Mouse (Mus musculus): ENCODE data around the gene Tmem132a.

Tmem132a gene

GRCm38 (mm10) chr19:10869886-10870527 lies at the start of gene Tmem132a:
Gene Tmem132a, minus strand, starts transcription at chr19:10869940.
- no peak for DNase-seq (ENCODE audit: low spot score in 2 of 2)

- no peak for DNase-seq (ENCODE audit: low spot score in 2 of 2)
Measured at GRCm38 (mm10) chr19:10918321-10918991, 48.7 kb upstream of the Tmem132a start.

GRCm38 (mm10) chr19:10916506-10916905 lies 46.8 kb upstream of the Tmem132a start:
- DNase-seq (ENCODE audit: low spot score in 2 of 2): no peak

- no peak for DNase-seq (ENCODE audit: low spot score in 2 of 2)
Measured at GRCm38 (mm10) chr19:10914870-10915269, 45.1 kb upstream of the Tmem132a start.

GRCm38 (mm10) chr19:10914291-10914690 lies 44.6 kb upstream of the Tmem132a start:
- DNase-seq (ENCODE audit: low spot score in 2 of 2): no peak

- DNase-seq (ENCODE audit: low spot score in 2 of 2): no peak
Measured at GRCm38 (mm10) chr19:10909087-10909721, 39.5 kb upstream of the Tmem132a start.

- peak in 1 of 2 experiments; percentile 50 for DNase-seq (ENCODE audit: low spot score in 2 of 2)
Measured at GRCm38 (mm10) chr19:10907891-10908290, 38.2 kb upstream of the Tmem132a start.

GRCm38 (mm10) chr19:10905728-10906000 lies 35.9 kb upstream of the Tmem132a start:
- no peak for DNase-seq (ENCODE audit: low spot score in 2 of 2)

- peak; percentile 22 to 56 for DNase-seq (ENCODE audit: low spot score in 2 of 2)
Measured at GRCm38 (mm10) chr19:10904927-10905727, 35.4 kb upstream of the Tmem132a start.

- no peak for DNase-seq (ENCODE audit: low spot score in 2 of 2)
Measured at GRCm38 (mm10) chr19:10904512-10904911, 34.8 kb upstream of the Tmem132a start.

GRCm38 (mm10) chr19:10901046-10901445 lies 31.3 kb upstream of the Tmem132a start:
- DNase-seq (ENCODE audit: low spot score in 2 of 2): no peak

GRCm38 (mm10) chr19:10900315-10900714 lies 30.6 kb upstream of the Tmem132a start:
- DNase-seq (ENCODE audit: low spot score in 2 of 2): no peak

- DNase-seq (ENCODE audit: low spot score in 2 of 2): no peak
Measured at GRCm38 (mm10) chr19:10897491-10897890, 27.8 kb upstream of the Tmem132a start.

GRCm38 (mm10) chr19:10896849-10897248 lies 27.1 kb upstream of the Tmem132a start:
- DNase-seq (ENCODE audit: low spot score in 2 of 2): no peak

GRCm38 (mm10) chr19:10895708-10896107 lies 26.0 kb upstream of the Tmem132a start:
- peak in 1 of 2 experiments; percentile 32 for DNase-seq (ENCODE audit: low spot score in 2 of 2)

- DNase-seq (ENCODE audit: low spot score in 2 of 2): peak; percentile 96 to 97
Measured at GRCm38 (mm10) chr19:10895016-10895528, 25.3 kb upstream of the Tmem132a start, which contains the start of gene Prpf19. Gene Prpf19, plus strand, starts transcription at chr19:10895231.

- no peak for DNase-seq (ENCODE audit: low spot score in 2 of 2)
Measured at GRCm38 (mm10) chr19:10892201-10892600, 22.5 kb upstream of the Tmem132a start.

GRCm38 (mm10) chr19:10881426-10882154 lies 11.8 kb upstream of the Tmem132a start, which contains the start of gene Tmem109:
Gene Tmem109, minus strand, starts transcription at chr19:10882001.
- DNase-seq (ENCODE audit: low spot score in 2 of 2): peak; percentile 89 to 91

- no peak for DNase-seq (ENCODE audit: low spot score in 2 of 2)
Measured at GRCm38 (mm10) chr19:10880975-10881425, 11.3 kb upstream of the Tmem132a start.

GRCm38 (mm10) chr19:10880085-10880974 lies 10.6 kb upstream of the Tmem132a start:
- peak in 1 of 2 experiments; percentile 48 for DNase-seq (ENCODE audit: low spot score in 2 of 2)

All from frontal cortex, postnatal 14 days (tissue).